Mouse (Mus musculus): Measurements from ENCODE around the gene BC107364.
"Not testable (repeated sequence)": the region's sequence is repeated elsewhere in the genome, so short reads cannot be mapped to it uniquely, and the experiment has no call there.

The BC107364 gene

GRCm38 (mm10) chr3:96486064-96486827 is 34.1 kb upstream of the BC107364 start:
- DNase-seq (ENCODE audit: low spot score): not testable (repeated sequence)

GRCm38 (mm10) chr3:96485361-96485760 is 33.3 kb upstream of the BC107364 start:
- no peak for DNase-seq (ENCODE audit: low spot score)

GRCm38 (mm10) chr3:96484921-96485320 is 32.8 kb upstream of the BC107364 start:
- DNase-seq (ENCODE audit: low spot score): no peak

GRCm38 (mm10) chr3:96483946-96484345 is 31.8 kb upstream of the BC107364 start:
- DNase-seq (ENCODE audit: low spot score): no peak

GRCm38 (mm10) chr3:96483044-96483443 is 30.9 kb upstream of the BC107364 start:
- DNase-seq (ENCODE audit: low spot score): not testable (repeated sequence)

- DNase-seq (ENCODE audit: low spot score): no peak
Observed at GRCm38 (mm10) chr3:96482451-96482850, 30.3 kb upstream of the BC107364 start.

GRCm38 (mm10) chr3:96481856-96482255 is 29.8 kb upstream of the BC107364 start:
- no peak for DNase-seq (ENCODE audit: low spot score)

- no peak for DNase-seq (ENCODE audit: low spot score)
Observed at GRCm38 (mm10) chr3:96480684-96481270, 28.7 kb upstream of the BC107364 start.

- DNase-seq (ENCODE audit: low spot score): no peak
Observed at GRCm38 (mm10) chr3:96479249-96479648, 27.1 kb upstream of the BC107364 start.

GRCm38 (mm10) chr3:96477558-96477957 is 25.5 kb upstream of the BC107364 start:
- no peak for DNase-seq (ENCODE audit: low spot score)

- DNase-seq (ENCODE audit: low spot score): no peak
Observed at GRCm38 (mm10) chr3:96477084-96477483, 25.0 kb upstream of the BC107364 start.

- no peak for DNase-seq (ENCODE audit: low spot score)
Observed at GRCm38 (mm10) chr3:96474909-96475655, 23.0 kb upstream of the BC107364 start.

GRCm38 (mm10) chr3:96473556-96473955 is 21.4 kb upstream of the BC107364 start:
- not testable (repeated sequence) for DNase-seq (ENCODE audit: low spot score)

GRCm38 (mm10) chr3:96472066-96472465 is 20.0 kb upstream of the BC107364 start:
- no peak for DNase-seq (ENCODE audit: low spot score)

GRCm38 (mm10) chr3:96469626-96470025 is 17.5 kb upstream of the BC107364 start:
- DNase-seq (ENCODE audit: low spot score): no peak

- DNase-seq (ENCODE audit: low spot score): not testable (repeated sequence)
Observed at GRCm38 (mm10) chr3:96468335-96468734, 16.2 kb upstream of the BC107364 start.

- DNase-seq (ENCODE audit: low spot score): no peak
Observed at GRCm38 (mm10) chr3:96467641-96468040, 15.5 kb upstream of the BC107364 start.

GRCm38 (mm10) chr3:96463891-96464290 is 11.8 kb upstream of the BC107364 start:
- DNase-seq (ENCODE audit: low spot score): no peak

- not testable (repeated sequence) for DNase-seq (ENCODE audit: low spot score)
Observed at GRCm38 (mm10) chr3:96460568-96460870, 8.4 kb upstream of the BC107364 start.

GRCm38 (mm10) chr3:96459757-96460567 is 7.9 kb upstream of the BC107364 start:
- not testable (repeated sequence) for DNase-seq (ENCODE audit: low spot score)

GRCm38 (mm10) chr3:96458886-96459439 is 6.9 kb upstream of the BC107364 start:
- not testable (repeated sequence) for DNase-seq (ENCODE audit: low spot score)

GRCm38 (mm10) chr3:96458008-96458407 is 5.9 kb upstream of the BC107364 start:
- not testable (repeated sequence) for DNase-seq (ENCODE audit: low spot score)
